In genomic region chr2:122313536-122313935, GRCm38 (mm10) we compare ENCODE assay signal across 8 mouse cellular contexts. TPM values are rescaled to one million over a fixed set of nuclear protein-coding genes. Genes with fewer than 3 reads are reported as not detected.
DNase-seq lines count a peak whose midpoint lies in the region; ATAC-seq lines count a peak whose summit lies in the region.

Gene Duoxa1, minus strand, starts transcription at chr2:122313730.

- H3K4me1 ChIP-seq in kidney, embryonic 14.5 days (ENCODE audit: control insufficient read depth, insufficient read depth, low read length) = no peaks in the 10 kb centered on the region; the same call in 1 of the 2 replicates
- no peaks in the 10 kb centered on the region for H3K4me1 ChIP-seq in embryonic facial prominence, embryonic 11.5 days (ENCODE audit: control insufficient read depth, insufficient read depth, low read length)
- peaks cover 3% of the 10 kb centered on the region for H3K4me1 ChIP-seq in hindbrain, embryonic 16.5 days (ENCODE audit: control insufficient read depth, insufficient read depth, low read depth, low read length)
- 0 out of 2 replicates have a peak, but pooled peaks cover 2% of the 10 kb centered on the region for H3K4me1 ChIP-seq in midbrain, embryonic 16.5 days (ENCODE audit: control insufficient read depth, insufficient read depth, low read length)

- peak; percentile 20; the same call in 1 of the 2 replicates for ATAC-seq in kidney, embryonic 14.5 days (ENCODE audit: low FRiP score, low TSS enrichment)
- ATAC-seq in embryonic facial prominence, embryonic 11.5 days (replicated peaks; ENCODE audit: insufficient number of reproducible peaks, low FRiP score, low TSS enrichment, low read depth) = 0 out of 2 replicates have a peak, but pooled peaks have one; percentile 57
- no peak for ATAC-seq in hindbrain, embryonic 16.5 days
- no peak for ATAC-seq in midbrain, embryonic 16.5 days

- no peaks in the 10 kb centered on the region for H3K36me3 ChIP-seq in kidney, embryonic 14.5 days (ENCODE audit: control insufficient read depth, insufficient read depth, low read length)
- no peaks in the 10 kb centered on the region for H3K36me3 ChIP-seq in embryonic facial prominence, embryonic 11.5 days (replicated peaks; ENCODE audit: control insufficient read depth, insufficient read depth, low read depth, low read length)
- H3K36me3 ChIP-seq in hindbrain, embryonic 16.5 days (ENCODE audit: control insufficient read depth, insufficient read depth, low read length) = no peaks in the 10 kb centered on the region
- H3K36me3 ChIP-seq in midbrain, embryonic 16.5 days (ENCODE audit: control insufficient read depth, insufficient read depth, low read length) = no peaks in the 10 kb centered on the region

- H3K9me3 ChIP-seq in kidney, embryonic 14.5 days (ENCODE audit: control insufficient read depth, low read length) = no peaks in the 10 kb centered on the region
- H3K9me3 ChIP-seq in embryonic facial prominence, embryonic 11.5 days (replicated peaks; ENCODE audit: control insufficient read depth, low read length) = no peaks in the 10 kb centered on the region
- no peaks in the 10 kb centered on the region for H3K9me3 ChIP-seq in hindbrain, embryonic 16.5 days (ENCODE audit: control insufficient read depth, low read length)
- no peaks in the 10 kb centered on the region for H3K9me3 ChIP-seq in midbrain, embryonic 16.5 days (replicated peaks; ENCODE audit: control insufficient read depth, low read length, poor library complexity, severe bottlenecking)

- peak within 1 kb of the TSS; percentile 20 for H3K4me3 ChIP-seq in kidney, embryonic 14.5 days (ENCODE audit: low read length)
- H3K4me3 ChIP-seq in embryonic facial prominence, embryonic 11.5 days (ENCODE audit: low read depth, low read length) = peak within 1 kb of the TSS; percentile 10; the same call in 1 of the 2 replicates
- H3K4me3 ChIP-seq in hindbrain, embryonic 16.5 days (ENCODE audit: low read length) = peak within 1 kb of the TSS; percentile 22
- H3K4me3 ChIP-seq in midbrain, embryonic 16.5 days (ENCODE audit: low read depth, low read length) = peak within 1 kb of the TSS; percentile 18

- intact Hi-C loops in left cerebral cortex, postnatal 25 days (cut with DNase I) = no loop called here

- no peak for DNase-seq in kidney, postnatal 25 days
- no peak for DNase-seq in embryonic facial prominence, embryonic 11.5 days (ENCODE audit: low spot score)
- no peak for DNase-seq in frontal cortex, adult 2 months (ENCODE audit: extremely low spot score in 1 of 2, low spot score in 1 of 2)
- DNase-seq in thymus, postnatal 4 days = no peak
- DNase-seq in left cerebral cortex, postnatal 25 days (ENCODE audit: low spot score in 2 of 2) = no peak

- H3K4me2 ChIP-seq in kidney, embryonic 14.5 days (replicated peaks; ENCODE audit: low read depth, low read length) = peak within 1 kb of the TSS; percentile 38
- peak within 1 kb of the TSS; percentile 30 for H3K4me2 ChIP-seq in embryonic facial prominence, embryonic 11.5 days (ENCODE audit: low read depth, low read length)
- H3K4me2 ChIP-seq in hindbrain, embryonic 16.5 days (ENCODE audit: low read length) = peak within 1 kb of the TSS; percentile 48
- peak within 1 kb of the TSS; percentile 34 for H3K4me2 ChIP-seq in midbrain, embryonic 16.5 days (ENCODE audit: low read length)

- peaks cover 53% of the 10 kb centered on the region for H3K27me3 ChIP-seq in kidney, embryonic 14.5 days (ENCODE audit: control insufficient read depth, insufficient read depth, low read length)
- H3K27me3 ChIP-seq in embryonic facial prominence, embryonic 11.5 days (ENCODE audit: control insufficient read depth, insufficient read depth, low read length) = peaks cover 20% of the 10 kb centered on the region
- H3K27me3 ChIP-seq in hindbrain, embryonic 16.5 days (replicated peaks; ENCODE audit: control insufficient read depth, insufficient read depth, low read length) = peaks cover 8% of the 10 kb centered on the region
- peaks cover 11% of the 10 kb centered on the region for H3K27me3 ChIP-seq in midbrain, embryonic 16.5 days (ENCODE audit: control insufficient read depth, insufficient read depth, low read depth, low read length)

- no peak within 1 kb of the TSS for H3K9ac ChIP-seq in kidney, embryonic 14.5 days (ENCODE audit: low read depth, low read length)
- H3K9ac ChIP-seq in embryonic facial prominence, embryonic 11.5 days (replicated peaks; ENCODE audit: low read length) = no peak within 1 kb of the TSS
- H3K9ac ChIP-seq in hindbrain, embryonic 16.5 days (ENCODE audit: low read depth, low read length) = no peak within 1 kb of the TSS
- no peak within 1 kb of the TSS for H3K9ac ChIP-seq in midbrain, embryonic 16.5 days (ENCODE audit: low read depth, low read length)

- no peak within 1 kb of the TSS for H3K27ac ChIP-seq in kidney, embryonic 14.5 days (ENCODE audit: low read depth, low read length)
- no peak within 1 kb of the TSS for H3K27ac ChIP-seq in embryonic facial prominence, embryonic 11.5 days (replicated peaks; ENCODE audit: low read depth, low read length)
- no peak within 1 kb of the TSS for H3K27ac ChIP-seq in hindbrain, embryonic 16.5 days (ENCODE audit: low read depth, low read length)
- H3K27ac ChIP-seq in midbrain, embryonic 16.5 days (ENCODE audit: low read length) = no peak within 1 kb of the TSS

- 2% methylated on average over 24 of the region's 24 CpGs for WGBS in kidney, embryonic 14.5 days
- 5% methylated on average over 22 of the region's 24 CpGs for WGBS in embryonic facial prominence, embryonic 11.5 days
- WGBS in hindbrain, embryonic 16.5 days = 3% methylated on average over 24 of the region's 24 CpGs
- 3% methylated on average over 24 of the region's 24 CpGs for WGBS in midbrain, embryonic 16.5 days

RNA-seq across cellular contexts. Expression of gene Duoxa1, which starts in this region (rescaled TPM):
- not detected in 2 replicates for polyA plus RNA-seq in kidney, embryonic 14.5 days (2014; fragmentation: Nextera tagmentation; extraction: Ambion mirVana)
- 0.90 TPM in 1 of 2 replicates, not detected in the other for polyA plus RNA-seq in embryonic facial prominence, embryonic 11.5 days (2014; fragmentation: Nextera tagmentation; extraction: Ambion mirVana)
- 0.26 and 0.27 TPM in 2 replicates for polyA plus RNA-seq in hindbrain, embryonic 16.5 days (2015; fragmentation: Nextera tagmentation; extraction: Ambion mirVana)
- polyA plus RNA-seq in midbrain, embryonic 16.5 days (2015; fragmentation: Nextera tagmentation; extraction: Ambion mirVana) = 0.17 and 0.26 TPM in 2 replicates
- polyA plus RNA-seq in frontal cortex, adult 2 months (2012; rRNA removed) = 0.15 TPM in 1 of 2 replicates, not detected in the other
- total RNA-seq in left cerebral cortex, postnatal 25 days (2021) = not detected

Comparison
In these comparisons a context has a peak if more than half of its experiments do, and no peak if none do; other contexts are left out.
1. Peak in ATAC-seq, H3K4me3 ChIP-seq and H3K4me2 ChIP-seq in kidney, embryonic 14.5 days; RNA of the gene not detected or under 1 TPM.
2. Peak in ATAC-seq, H3K4me3 ChIP-seq and H3K4me2 ChIP-seq in embryonic facial prominence, embryonic 11.5 days; RNA of the gene not detected or under 1 TPM.